Mouse (Mus musculus): ENCODE data around the gene Sync.

Gene Sync

DNA sequence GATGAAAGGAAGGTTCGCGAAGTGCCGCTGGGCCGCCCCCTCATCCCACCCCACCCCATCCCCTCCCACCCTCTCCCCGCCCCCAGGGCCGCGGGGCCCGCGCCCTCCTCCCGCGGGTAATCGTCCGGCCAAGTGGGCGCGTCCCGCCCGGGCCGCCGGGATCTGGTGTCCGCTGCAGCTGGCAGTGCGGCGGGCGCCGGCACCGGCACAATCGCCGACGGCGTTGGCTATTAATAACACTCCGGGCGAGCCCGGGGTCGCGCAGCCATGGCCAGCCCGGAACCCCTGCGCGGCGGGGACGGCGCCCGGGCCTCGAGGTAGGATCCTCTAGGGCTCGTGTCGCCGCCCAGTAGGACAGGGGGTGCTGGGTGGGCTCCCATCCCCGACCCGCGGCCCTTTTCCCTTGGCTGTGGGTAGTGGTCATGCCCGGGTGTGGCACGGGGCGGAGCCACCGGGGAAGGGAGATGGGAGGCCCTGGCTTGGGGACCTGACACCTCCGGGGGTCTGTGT lies at the start of gene Sync:
Sync (plus strand) TSS at position 146 of the 510 bp plus-strand sequence.
- in situ Hi-C loops (cut with MboI, MseI) = no loop called here

- in situ Hi-C loops (cut with MboI, MseI) = no loop called here
These were observed 49.5 kb upstream of the Sync start for GRCm38 (mm10) chr4:129237843-129238441.

- in situ Hi-C loops (cut with MboI, MseI) = no loop called here
These were observed 48.8 kb upstream of the Sync start for GRCm38 (mm10) chr4:129238579-129239016.

DNA sequence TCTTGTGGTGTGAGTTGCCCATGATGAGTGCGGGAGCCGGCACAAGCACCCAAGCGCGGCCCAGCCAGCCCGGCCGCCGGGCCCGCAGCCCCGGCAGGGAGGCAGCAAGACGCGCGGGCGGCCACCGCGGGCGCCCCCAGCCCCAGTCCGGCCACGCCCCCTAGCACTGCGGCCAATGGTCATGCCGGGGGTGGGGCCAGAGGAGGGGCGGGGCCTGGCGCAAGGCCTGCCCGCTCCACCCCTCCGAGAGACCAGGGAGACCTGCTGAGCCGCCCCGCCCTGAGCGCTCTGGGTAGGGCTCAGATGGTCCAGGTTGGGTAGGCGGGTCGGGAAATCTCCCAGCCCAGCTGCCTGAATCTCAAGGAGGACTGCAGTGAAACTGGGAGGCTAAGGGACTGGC lies 48.3 kb upstream of the Sync start:
- in situ Hi-C loops (cut with MboI, MseI) = no loop called here

DNA sequence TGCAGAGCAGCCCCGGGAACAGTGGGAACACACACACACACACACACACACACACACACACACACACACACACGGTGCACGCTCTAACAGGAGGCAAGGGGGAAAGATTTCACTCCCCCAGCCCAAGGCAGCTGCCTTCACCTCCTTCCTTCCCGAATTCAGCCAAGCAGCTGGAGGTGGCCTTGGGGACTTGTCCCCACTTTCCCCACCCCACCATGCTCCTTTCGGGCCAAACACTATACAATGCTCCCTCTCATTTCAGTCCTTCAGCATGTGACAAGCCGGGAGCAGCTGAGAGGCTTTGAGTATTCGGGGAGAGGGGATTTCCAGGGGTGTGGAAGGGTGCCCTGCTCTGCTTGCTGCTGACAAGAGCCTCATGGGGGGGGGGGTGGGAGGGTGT lies 45.5 kb upstream of the Sync start:
- in situ Hi-C loops (cut with MboI, MseI) = no loop called here

DNA sequence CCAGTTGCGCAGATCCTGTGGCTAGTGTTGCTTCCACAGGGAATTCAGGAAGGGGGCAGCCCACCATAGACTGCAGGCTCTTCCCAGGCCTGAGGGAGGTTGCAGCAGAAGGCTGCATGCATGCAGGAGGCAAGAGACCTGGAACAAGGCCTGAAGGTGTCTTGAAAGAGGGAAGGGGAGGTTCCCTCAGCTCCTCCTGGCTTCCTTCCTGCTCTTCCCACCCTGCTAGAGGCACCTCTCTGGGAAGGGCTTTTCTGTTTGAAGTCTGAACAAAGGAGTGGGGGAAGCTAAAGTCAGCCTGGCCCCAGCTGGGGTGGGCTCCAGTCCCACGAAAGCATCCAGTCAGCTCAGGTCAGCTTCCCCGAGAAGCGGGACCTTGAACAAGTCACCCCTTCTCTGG lies 45.1 kb upstream of the Sync start:
- in situ Hi-C loops (cut with MboI, MseI) = no loop called here

GRCm38 (mm10) chr4:129242761-129243160 lies 44.7 kb upstream of the Sync start:
- in situ Hi-C loops (cut with MboI, MseI) = no loop called here

DNA sequence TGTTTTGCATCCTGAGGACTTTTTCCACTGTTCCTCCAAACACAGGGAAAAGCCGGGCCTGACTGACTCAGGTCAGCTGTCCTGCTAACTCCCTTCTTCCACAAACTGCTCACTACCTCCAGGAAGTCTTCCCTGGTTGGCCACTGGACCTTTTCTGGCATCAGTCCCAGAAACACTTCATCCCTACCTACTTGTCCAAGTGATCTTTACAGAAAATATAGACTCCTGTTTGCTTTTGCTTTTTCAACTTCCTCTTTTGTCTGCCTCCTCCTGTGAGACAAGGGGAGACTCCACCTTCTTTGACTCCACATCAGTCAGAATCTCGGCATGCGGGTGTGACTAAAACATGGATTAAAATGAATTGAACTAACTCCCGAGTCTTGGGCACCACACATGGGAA lies 42.6 kb upstream of the Sync start:
- in situ Hi-C loops (cut with MboI, MseI) = no loop called here

DNA sequence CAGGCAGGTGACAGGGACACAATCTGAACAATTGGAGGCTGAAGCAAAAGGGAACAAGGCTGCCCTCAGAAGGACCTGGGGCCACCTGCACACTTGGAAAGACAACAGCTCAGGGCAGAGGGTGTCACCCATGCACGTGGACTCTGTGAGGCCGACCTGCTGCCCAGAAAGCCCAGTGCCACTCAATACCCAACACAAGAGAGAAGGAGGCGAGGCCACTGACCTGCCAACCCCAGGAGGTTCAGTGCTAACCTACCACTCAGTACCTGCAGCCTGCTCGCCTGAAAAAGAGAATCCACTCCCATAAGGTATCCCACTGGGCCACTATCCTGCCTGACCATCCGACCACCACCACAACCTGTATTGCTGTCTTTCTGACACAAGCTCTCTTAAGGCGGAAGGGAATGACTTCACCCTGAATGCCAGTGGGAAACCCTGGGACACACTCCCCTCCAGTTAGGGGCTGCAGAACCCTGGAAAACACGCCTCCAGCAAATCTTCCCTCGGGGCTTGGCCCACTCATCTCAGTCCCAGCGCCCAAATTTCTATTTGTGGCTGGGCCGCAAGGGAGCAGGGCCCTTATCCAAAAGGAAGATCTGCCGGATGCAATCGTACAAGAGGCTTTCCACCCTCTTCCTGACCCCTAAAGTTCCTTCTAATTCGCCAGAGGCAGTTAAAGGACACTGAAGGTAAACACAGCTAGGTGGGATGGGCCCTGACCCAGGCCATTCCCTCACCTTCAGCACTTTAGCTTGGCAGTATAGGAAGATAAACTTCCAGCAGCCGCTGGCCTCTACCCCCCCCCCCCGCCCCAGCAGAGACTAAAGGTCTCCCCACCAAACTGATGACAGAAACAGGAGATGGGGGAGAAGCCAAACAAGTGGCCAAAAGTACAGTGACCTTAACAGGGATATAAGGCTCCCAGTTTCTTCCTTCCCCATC lies 40.8 kb upstream of the Sync start:
- in situ Hi-C loops (cut with MboI, MseI) = no loop called here

GRCm38 (mm10) chr4:129247381-129248242 lies 39.8 kb upstream of the Sync start:
- in situ Hi-C loops (cut with MboI, MseI) = no loop called here

- in situ Hi-C loops (cut with MboI, MseI) = no loop called here
These were observed 39.1 kb upstream of the Sync start for GRCm38 (mm10) chr4:129248243-129248767.

GRCm38 (mm10) chr4:129249288-129249687 lies 38.1 kb upstream of the Sync start:
- in situ Hi-C loops (cut with MboI, MseI) = no loop called here

DNA sequence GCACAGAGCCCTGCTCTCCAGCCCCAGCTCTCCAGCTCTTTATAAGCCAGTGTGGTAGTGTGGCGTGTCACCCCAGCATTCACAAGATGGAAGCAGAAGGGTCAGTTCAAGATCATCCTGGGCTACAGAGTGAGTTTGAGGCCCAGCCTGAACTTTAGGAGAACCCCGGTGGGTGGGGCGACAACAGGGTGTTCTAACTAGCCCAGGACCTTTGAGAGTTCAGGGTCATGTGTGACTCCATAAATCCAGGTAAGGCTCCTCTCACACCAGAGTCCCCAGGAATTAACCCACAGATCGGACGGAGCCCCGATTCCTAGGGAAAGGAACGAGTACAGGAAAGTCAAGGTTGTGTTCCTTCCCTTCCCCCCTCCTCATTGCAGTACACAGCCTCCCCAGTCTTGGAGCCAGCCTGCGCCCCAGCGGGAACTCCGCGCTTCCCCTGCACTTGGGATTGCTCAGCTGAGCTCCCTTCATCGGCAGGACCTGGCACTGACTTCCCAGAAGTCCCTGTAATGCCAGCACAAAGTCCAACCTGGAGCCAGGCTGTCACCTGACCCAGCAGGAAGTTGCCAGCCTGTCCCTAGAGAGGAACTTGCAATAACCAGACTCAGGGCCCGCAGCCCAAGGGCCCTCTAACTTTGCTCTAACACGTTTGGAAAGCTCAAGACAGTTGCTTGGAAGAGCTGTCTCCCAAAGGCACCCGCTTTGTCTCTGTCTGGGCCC lies 36.5 kb upstream of the Sync start:
- in situ Hi-C loops (cut with MboI, MseI) = no loop called here

GRCm38 (mm10) chr4:129251482-129252125 lies 35.8 kb upstream of the Sync start:
- in situ Hi-C loops (cut with MboI, MseI) = no loop called here

GRCm38 (mm10) chr4:129252492-129252891 lies 34.9 kb upstream of the Sync start:
- in situ Hi-C loops (cut with MboI, MseI) = no loop called here

GRCm38 (mm10) chr4:129254571-129254970 lies 32.8 kb upstream of the Sync start:
- in situ Hi-C loops (cut with MboI, MseI) = no loop called here

GRCm38 (mm10) chr4:129256450-129257380 lies 30.7 kb upstream of the Sync start:
- in situ Hi-C loops (cut with MboI, MseI) = no loop called here

GRCm38 (mm10) chr4:129259101-129259500 lies 28.3 kb upstream of the Sync start:
- in situ Hi-C loops (cut with MboI, MseI) = no loop called here

DNA sequence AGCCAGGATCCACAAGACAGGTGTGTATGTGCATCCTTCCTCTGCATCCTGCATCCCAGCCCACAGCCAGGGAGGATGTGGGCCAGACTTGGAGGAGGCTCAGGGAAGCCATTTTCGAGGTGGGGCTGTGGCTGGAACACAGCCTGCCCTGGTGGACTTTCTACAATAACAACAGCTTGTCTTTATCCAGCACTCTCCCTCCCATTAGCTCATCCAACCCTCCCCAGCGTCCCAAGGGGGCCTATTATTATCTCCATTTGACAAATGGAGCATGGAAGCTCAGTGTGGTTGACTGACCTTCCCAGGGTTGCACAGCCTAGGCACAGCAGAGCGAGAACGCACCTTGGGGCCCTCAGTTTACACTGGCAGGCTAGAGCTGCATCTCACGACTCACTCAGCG lies 26.7 kb upstream of the Sync start:
- in situ Hi-C loops (cut with MboI, MseI) = no loop called here
